Mouse (Mus musculus): ENCODE data around the gene Ubald1.

Gene Ubald1

GRCm38 (mm10) chr16:4880136-4880825 lies at the start of gene Ubald1:
Gene Ubald1, minus strand, starts transcription at chr16:4880315.
- peak; percentile 97 for DNase-seq

GRCm38 (mm10) chr16:4928474-4928873 lies 48.4 kb upstream of the Ubald1 start:
- DNase-seq = no peak

- DNase-seq = no peak
Observed at GRCm38 (mm10) chr16:4927967-4928366, 47.9 kb upstream of the Ubald1 start.

- DNase-seq = no peak
Observed at GRCm38 (mm10) chr16:4923996-4924395, 43.9 kb upstream of the Ubald1 start.

- DNase-seq = peak; percentile 71
Observed at GRCm38 (mm10) chr16:4922481-4922880, 42.4 kb upstream of the Ubald1 start.

GRCm38 (mm10) chr16:4920556-4920955 lies 40.4 kb upstream of the Ubald1 start:
- DNase-seq = no peak

- DNase-seq = no peak
Observed at GRCm38 (mm10) chr16:4916608-4917007, 36.5 kb upstream of the Ubald1 start.

- DNase-seq = no peak
Observed at GRCm38 (mm10) chr16:4915931-4916330, 35.8 kb upstream of the Ubald1 start.

- DNase-seq = peak; percentile 84
Observed at GRCm38 (mm10) chr16:4913783-4914735, 33.9 kb upstream of the Ubald1 start.

GRCm38 (mm10) chr16:4912907-4913782 lies 33.0 kb upstream of the Ubald1 start:
- DNase-seq = no peak

GRCm38 (mm10) chr16:4912074-4912648 lies 32.0 kb upstream of the Ubald1 start:
- DNase-seq = no peak

- no peak for DNase-seq
Observed at GRCm38 (mm10) chr16:4910758-4911157, 30.6 kb upstream of the Ubald1 start.

- peak; percentile 31 for DNase-seq
Observed at GRCm38 (mm10) chr16:4909745-4910144, 29.6 kb upstream of the Ubald1 start.

GRCm38 (mm10) chr16:4907972-4908371 lies 27.9 kb upstream of the Ubald1 start:
- no peak for DNase-seq

GRCm38 (mm10) chr16:4907386-4907785 lies 27.3 kb upstream of the Ubald1 start:
- no peak for DNase-seq

- no peak for DNase-seq
Observed at GRCm38 (mm10) chr16:4906559-4906958, 26.4 kb upstream of the Ubald1 start.

- DNase-seq = no peak
Observed at GRCm38 (mm10) chr16:4905591-4905990, 25.5 kb upstream of the Ubald1 start.

- no peak for DNase-seq
Observed at GRCm38 (mm10) chr16:4904878-4905277, 24.8 kb upstream of the Ubald1 start.

GRCm38 (mm10) chr16:4903491-4904102 lies 23.5 kb upstream of the Ubald1 start:
- no peak for DNase-seq

GRCm38 (mm10) chr16:4902390-4902789 lies 22.3 kb upstream of the Ubald1 start:
- no peak for DNase-seq

GRCm38 (mm10) chr16:4901167-4901566 lies 21.1 kb upstream of the Ubald1 start:
- no peak for DNase-seq

- DNase-seq = no peak
Observed at GRCm38 (mm10) chr16:4899711-4900110, 19.6 kb upstream of the Ubald1 start.

All from thymus, postnatal 14 days (tissue).